Mouse (Mus musculus): ENCODE data around the gene Borcs5. TPM values are rescaled to one million over a fixed set of nuclear protein-coding genes. Genes with fewer than 3 reads are reported as not detected.
A peak's percentile ranks its signal among the peaks of the same experiment; 100 is the strongest.
"Not testable (repeated sequence)": the region's sequence is repeated elsewhere in the genome, so short reads cannot be mapped to it uniquely, and the experiment has no call there.

The Borcs5 gene
- total RNA-seq, 2 experiments from 2014 or later: 9.9 to 10.2 TPM

- intact Hi-C loops (cut with DNase I): no loop called here
- DNase-seq: no peak
Observed at GRCm38 (mm10) chr6:134665817-134666216, 26.5 kb downstream of the Borcs5 start.

GRCm38 (mm10) chr6:134668519-134668918 is 29.2 kb downstream of the Borcs5 start:
- no peak for DNase-seq
- intact Hi-C loops (cut with DNase I): no loop called here

GRCm38 (mm10) chr6:134669179-134669865 is 30.0 kb downstream of the Borcs5 start:
- intact Hi-C loops (cut with DNase I): no loop called here
- DNase-seq: no peak

DNA sequence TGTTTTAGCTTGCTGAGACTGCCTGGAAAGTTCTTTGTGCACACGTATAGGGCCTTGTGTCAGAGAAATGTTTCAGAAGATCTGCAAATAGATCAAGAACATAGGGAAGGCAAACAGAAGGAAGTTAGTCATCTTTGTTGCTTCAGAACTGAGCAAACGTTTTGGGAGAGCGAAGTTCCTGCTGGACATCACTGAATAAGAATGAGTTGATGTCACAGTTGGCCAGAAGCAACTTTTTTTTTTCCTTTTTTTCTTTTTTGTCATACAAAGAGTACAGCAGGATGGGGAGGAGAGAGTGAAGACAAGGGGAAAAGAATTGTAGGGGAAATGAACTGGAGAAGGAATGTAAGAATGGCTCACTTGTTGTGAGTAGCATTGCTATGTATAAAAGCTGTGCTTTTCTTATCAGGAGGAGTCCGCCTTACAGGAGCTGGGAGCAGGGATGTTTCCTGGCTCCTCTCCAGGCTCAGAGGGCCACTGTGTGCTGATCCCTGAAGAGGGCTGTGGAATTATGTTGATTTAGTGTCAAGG is 31.6 kb downstream of the Borcs5 start:
- DNase-seq: peak; percentile 43 to 54
- intact Hi-C loops (cut with DNase I): no loop called here

GRCm38 (mm10) chr6:134673712-134674111 is 34.4 kb downstream of the Borcs5 start:
- DNase-seq; intact Hi-C loops (cut with DNase I): not testable (repeated sequence)

- intact Hi-C loops (cut with DNase I): no loop called here
- no peak for DNase-seq
Observed at GRCm38 (mm10) chr6:134677504-134677903, 38.2 kb downstream of the Borcs5 start.

GRCm38 (mm10) chr6:134678037-134678436 is 38.7 kb downstream of the Borcs5 start:
- DNase-seq: no peak
- intact Hi-C loops (cut with DNase I): no loop called here

- intact Hi-C loops (cut with DNase I); DNase-seq: not testable (repeated sequence)
Observed at GRCm38 (mm10) chr6:134679330-134679729, 40.0 kb downstream of the Borcs5 start.

- intact Hi-C loops (cut with DNase I): no loop called here
- DNase-seq: no peak
Observed at GRCm38 (mm10) chr6:134684354-134684915, 45.1 kb downstream of the Borcs5 start.

GRCm38 (mm10) chr6:134685040-134685439 is 45.7 kb downstream of the Borcs5 start:
- intact Hi-C loops (cut with DNase I): no loop called here
- no peak for DNase-seq

GRCm38 (mm10) chr6:134685515-134685914 is 46.2 kb downstream of the Borcs5 start:
- DNase-seq: no peak
- intact Hi-C loops (cut with DNase I): no loop called here

GRCm38 (mm10) chr6:134694498-134694897 is 55.2 kb downstream of the Borcs5 start:
- intact Hi-C loops (cut with DNase I): no loop called here

GRCm38 (mm10) chr6:134694988-134695387 is 55.7 kb downstream of the Borcs5 start:
- no peak for DNase-seq
- intact Hi-C loops (cut with DNase I): no loop called here

More at GRCm38 (mm10) chr6:134694498-134694897, 55.2 kb downstream of the Borcs5 start:
- no peak for DNase-seq

GRCm38 (mm10) chr6:134695625-134696024 is 56.3 kb downstream of the Borcs5 start:
- no peak for DNase-seq
- intact Hi-C loops (cut with DNase I): no loop called here

DNA sequence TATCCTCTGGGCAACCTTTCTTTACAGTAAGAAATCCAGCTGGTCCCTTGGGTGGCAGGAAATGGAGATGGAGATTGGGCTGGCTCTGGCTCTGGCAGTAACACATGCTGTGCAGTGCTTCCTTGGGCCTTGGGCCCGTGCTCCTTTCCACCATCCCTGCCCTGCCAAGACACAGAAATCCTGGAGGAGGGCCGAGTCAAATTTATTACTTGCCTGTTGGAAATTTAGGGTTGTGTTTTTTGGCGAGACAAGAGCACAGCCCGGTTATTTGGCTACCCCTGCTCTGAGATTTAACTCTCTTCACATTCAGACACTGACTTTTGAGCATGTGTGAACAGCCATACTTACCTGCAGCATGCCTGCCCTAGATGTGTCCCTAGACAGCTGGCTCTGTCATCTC is 56.8 kb downstream of the Borcs5 start:
- DNase-seq: peak; percentile 59 to 67
- intact Hi-C loops (cut with DNase I): no loop called here

- DNase-seq: no peak
- intact Hi-C loops (cut with DNase I): no loop called here
Observed at GRCm38 (mm10) chr6:134696554-134696953, 57.2 kb downstream of the Borcs5 start.

DNA sequence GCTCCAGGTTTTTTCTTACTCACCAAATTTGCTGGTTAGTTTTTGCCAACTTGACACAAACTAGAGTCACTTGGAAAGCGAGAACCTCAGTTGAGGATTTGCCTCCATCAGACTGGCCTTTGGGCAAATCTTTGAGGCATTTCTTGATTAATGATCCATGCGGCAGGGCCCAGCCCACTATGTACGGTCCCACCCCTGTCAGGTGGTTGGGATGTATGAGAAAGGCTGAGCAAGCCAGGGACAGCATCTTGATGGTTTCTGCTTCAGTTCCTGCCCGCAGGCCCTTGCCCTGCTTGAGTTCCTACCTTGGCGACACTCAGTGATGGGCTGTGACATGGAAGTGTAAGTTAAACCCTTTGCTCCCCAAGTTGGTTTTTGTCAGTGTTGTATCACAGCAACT is 58.9 kb downstream of the Borcs5 start:
- no peak for DNase-seq
- intact Hi-C loops (cut with DNase I): no loop called here

GRCm38 (mm10) chr6:134700451-134701210 is 61.3 kb downstream of the Borcs5 start:
- DNase-seq: peak in 1 of 2 experiments; percentile 11

GRCm38 (mm10) chr6:134701211-134701602 is 61.9 kb downstream of the Borcs5 start:
- intact Hi-C loops (cut with DNase I): no loop called here

More at GRCm38 (mm10) chr6:134700451-134701210, 61.3 kb downstream of the Borcs5 start:
- intact Hi-C loops (cut with DNase I): no loop called here

GRCm38 (mm10) chr6:134702184-134702583 is 62.9 kb downstream of the Borcs5 start:
- no peak for DNase-seq
- intact Hi-C loops (cut with DNase I): no loop called here

More at GRCm38 (mm10) chr6:134701211-134701602, 61.9 kb downstream of the Borcs5 start:
- no peak for DNase-seq

GRCm38 (mm10) chr6:134703053-134703690 is 63.9 kb downstream of the Borcs5 start:
- DNase-seq: no peak
- intact Hi-C loops (cut with DNase I): no loop called here
